Mouse (Mus musculus): ENCODE results near the gene Cxcr2. TPM values are rescaled to one million over a fixed set of nuclear protein-coding genes. Genes with fewer than 3 reads are reported as not detected.

Cxcr2 gene
- not detected in 2 replicates for polyA plus RNA-seq (2012; ENCODE audit: insufficient read depth, insufficient read length, missing spikeins)

- Histone ChIP-seq H3K27ac (replicated peaks; ENCODE audit: low read depth, low read length) (no peak within 1 kb of the TSS), H3K4me3 (ENCODE audit: insufficient read depth, low read depth, low read length) (no peak within 1 kb of the TSS), H3K4me1 (ENCODE audit: control insufficient read depth, insufficient read depth, insufficient read length, low read length) (no peaks in the 10 kb centered on the region)
These were observed at the start of gene Cxcr2 for GRCm38 (mm10) chr1:74153461-74154184. Gene Cxcr2, plus strand, starts transcription at chr1:74153989.

- Histone ChIP-seq H3K27ac (replicated peaks; ENCODE audit: low read depth, low read length) (peak overlapping the region; percentile 93), H3K4me3 (ENCODE audit: insufficient read depth, low read depth, low read length) (peak overlapping the region; percentile 54), H3K4me1 (ENCODE audit: control insufficient read depth, insufficient read depth, insufficient read length, low read length) (peaks cover 15% of the 10 kb centered on the region)
These were observed 48.1 kb upstream of the Cxcr2 start for GRCm38 (mm10) chr1:74105660-74106059.

DNA sequence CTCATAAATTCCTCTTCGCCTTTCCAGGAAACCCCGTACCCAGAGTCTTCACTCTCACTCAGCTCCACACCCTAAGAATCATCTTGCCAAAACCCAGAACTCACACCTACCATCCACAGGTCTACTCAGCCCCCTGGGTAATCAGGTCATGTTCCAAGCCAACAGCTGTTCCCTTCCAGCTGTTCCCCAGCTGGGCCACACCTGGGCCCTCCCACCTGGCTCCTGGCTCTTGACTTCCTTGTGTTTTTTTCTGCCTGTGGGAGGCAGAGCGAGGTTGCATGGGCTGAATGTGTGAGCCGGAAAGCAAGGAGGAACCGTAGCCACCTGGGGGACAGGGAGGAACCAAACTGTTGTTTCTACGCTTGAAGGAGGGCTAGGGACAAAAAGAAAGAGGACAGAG lies 47.6 kb upstream of the Cxcr2 start:
- Histone ChIP-seq H3K27ac (replicated peaks; ENCODE audit: low read depth, low read length) (peak overlapping the region; percentile 93), H3K4me3 (ENCODE audit: insufficient read depth, low read depth, low read length) (peak overlapping the region; percentile 54), H3K4me1 (ENCODE audit: control insufficient read depth, insufficient read depth, insufficient read length, low read length) (peaks cover 15% of the 10 kb centered on the region)

GRCm38 (mm10) chr1:74107931-74108618 lies 45.7 kb upstream of the Cxcr2 start:
- peak overlapping the region; percentile 59 for H3K4me3 ChIP-seq (ENCODE audit: insufficient read depth, low read depth, low read length)
- H3K4me1 ChIP-seq (ENCODE audit: control insufficient read depth, insufficient read depth, insufficient read length, low read length), result peaks cover 21% of the 10 kb centered on the region
- H3K27ac ChIP-seq (replicated peaks; ENCODE audit: low read depth, low read length), result peak overlapping the region; percentile 97

- H3K4me1 ChIP-seq (ENCODE audit: control insufficient read depth, insufficient read depth, insufficient read length, low read length), result peaks cover 25% of the 10 kb centered on the region
- H3K4me3 ChIP-seq (ENCODE audit: insufficient read depth, low read depth, low read length), result no peak overlapping the region
- H3K27ac ChIP-seq (replicated peaks; ENCODE audit: low read depth, low read length), result peak overlapping the region; percentile 93
These were observed 44.1 kb upstream of the Cxcr2 start for GRCm38 (mm10) chr1:74109670-74110069.

DNA sequence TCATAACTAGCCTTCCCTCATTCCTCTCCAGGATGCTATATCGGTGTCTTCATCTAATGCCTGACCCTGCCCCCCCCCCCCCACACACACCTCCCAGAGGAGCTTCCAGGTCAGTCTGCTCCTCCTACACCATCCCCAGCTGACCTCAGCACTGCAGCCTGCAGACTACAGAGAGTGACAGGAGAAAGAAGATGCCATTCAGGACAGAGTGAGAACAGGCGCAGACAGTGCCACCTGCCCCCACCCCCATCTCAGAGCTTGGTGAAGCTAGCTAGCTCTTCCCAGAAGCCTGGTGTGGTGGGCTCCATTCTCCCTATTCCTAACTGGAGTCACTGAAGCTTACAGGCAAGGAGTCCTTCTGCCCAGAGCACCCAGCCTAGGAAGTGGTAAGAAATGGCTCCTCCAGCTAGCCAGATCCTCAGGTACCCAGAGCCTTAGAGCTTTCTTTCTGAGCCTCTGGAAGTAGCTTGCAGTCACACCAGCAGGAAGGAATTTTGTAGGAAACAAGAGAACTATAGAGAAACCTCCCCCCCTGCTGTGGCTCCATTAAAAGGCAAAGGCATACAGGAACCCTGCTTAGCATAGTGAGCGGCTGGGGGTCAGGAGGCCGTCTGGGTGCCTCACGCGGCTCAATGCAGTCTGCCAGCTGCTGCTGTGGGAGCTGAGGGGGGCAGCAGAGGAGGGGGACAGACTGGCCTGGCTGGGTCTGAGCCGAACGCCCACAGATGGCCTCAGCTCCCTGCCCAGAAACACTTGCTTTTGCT lies 42.7 kb upstream of the Cxcr2 start:
- Histone ChIP-seq H3K27ac (replicated peaks; ENCODE audit: low read depth, low read length) (peak overlapping the region; percentile 93), H3K4me1 (ENCODE audit: control insufficient read depth, insufficient read depth, insufficient read length, low read length) (peaks cover 25% of the 10 kb centered on the region), H3K4me3 (ENCODE audit: insufficient read depth, low read depth, low read length) (no peak overlapping the region)

DNA sequence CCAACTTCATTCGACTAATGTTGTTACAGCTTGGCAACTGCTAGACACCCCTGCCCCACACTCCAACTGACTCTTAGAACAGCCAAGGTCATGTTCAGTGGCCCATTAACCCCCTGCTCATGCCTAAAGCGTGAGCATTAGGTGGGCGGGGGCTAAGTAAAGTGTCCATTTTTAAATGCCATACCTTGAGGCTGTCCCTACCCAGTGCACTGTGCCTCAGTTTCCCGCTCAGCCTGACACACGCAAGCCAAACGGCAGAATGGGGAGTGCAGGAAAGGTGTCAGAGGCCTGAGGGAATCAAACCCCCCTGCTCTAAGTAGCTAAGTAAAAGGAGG lies 42.1 kb upstream of the Cxcr2 start:
- H3K27ac ChIP-seq (replicated peaks; ENCODE audit: low read depth, low read length), result peak overlapping the region; percentile 90
- H3K4me1 ChIP-seq (ENCODE audit: control insufficient read depth, insufficient read depth, insufficient read length, low read length), result peaks cover 25% of the 10 kb centered on the region
- no peak overlapping the region for H3K4me3 ChIP-seq (ENCODE audit: insufficient read depth, low read depth, low read length)

GRCm38 (mm10) chr1:74113071-74113470 lies 40.7 kb upstream of the Cxcr2 start:
- Histone ChIP-seq H3K4me1 (ENCODE audit: control insufficient read depth, insufficient read depth, insufficient read length, low read length) (peaks cover 32% of the 10 kb centered on the region), H3K27ac (replicated peaks; ENCODE audit: low read depth, low read length) (peak overlapping the region; percentile 60), H3K4me3 (ENCODE audit: insufficient read depth, low read depth, low read length) (no peak overlapping the region)

DNA sequence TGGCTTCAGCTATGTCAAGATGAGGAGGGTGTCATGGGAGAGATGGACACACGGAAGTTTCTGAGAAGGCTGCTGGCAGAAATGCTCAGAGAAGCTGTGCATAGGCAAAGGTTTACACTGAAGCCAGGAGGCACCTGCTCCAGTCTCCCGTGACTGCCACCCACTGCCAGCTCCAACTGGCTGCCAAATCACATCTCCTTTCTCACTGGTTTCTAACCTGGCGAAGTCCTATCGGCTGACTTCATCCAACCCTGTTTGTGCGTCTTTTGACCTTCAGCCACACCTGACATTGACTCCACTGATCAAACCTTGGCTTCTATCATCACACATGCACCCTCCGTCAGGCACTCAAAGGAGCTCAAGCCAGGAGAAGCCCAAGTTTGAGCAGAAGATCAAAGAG lies 35.9 kb upstream of the Cxcr2 start:
- peaks cover 23% of the 10 kb centered on the region for H3K4me1 ChIP-seq (ENCODE audit: control insufficient read depth, insufficient read depth, insufficient read length, low read length)
- no peak overlapping the region; the same call in 1 of the 2 replicates for H3K27ac ChIP-seq (replicated peaks; ENCODE audit: low read depth, low read length)
- no peak overlapping the region for H3K4me3 ChIP-seq (ENCODE audit: insufficient read depth, low read depth, low read length)

DNA sequence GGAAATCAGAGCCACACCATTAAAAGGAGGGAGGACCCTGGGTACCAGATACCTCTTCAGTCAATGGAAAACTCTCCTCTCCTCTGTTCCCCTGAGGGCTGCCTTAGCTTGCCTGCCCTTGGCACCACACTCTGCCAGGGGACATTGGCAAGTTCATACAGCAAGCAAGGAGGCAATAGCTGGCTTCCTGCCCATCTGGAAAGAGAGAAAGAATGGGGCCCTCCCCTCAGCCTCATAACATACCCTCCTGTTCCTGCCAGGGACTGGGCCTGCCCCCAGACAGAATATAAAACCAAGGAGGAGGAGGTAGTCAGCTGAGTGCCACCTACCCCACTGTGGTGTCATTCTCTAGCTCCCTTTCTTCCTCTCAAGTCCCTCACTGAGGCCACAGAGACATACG lies 34.7 kb upstream of the Cxcr2 start:
- Histone ChIP-seq H3K4me3 (ENCODE audit: insufficient read depth, low read depth, low read length) (no peak overlapping the region), H3K4me1 (ENCODE audit: control insufficient read depth, insufficient read depth, insufficient read length, low read length) (peaks cover 14% of the 10 kb centered on the region), H3K27ac (replicated peaks; ENCODE audit: low read depth, low read length) (peak overlapping the region; percentile 69)

- Histone ChIP-seq H3K27ac (replicated peaks; ENCODE audit: low read depth, low read length) (no peak overlapping the region), H3K4me3 (ENCODE audit: insufficient read depth, low read depth, low read length) (no peak overlapping the region), H3K4me1 (ENCODE audit: control insufficient read depth, insufficient read depth, insufficient read length, low read length) (peaks cover 14% of the 10 kb centered on the region)
These were observed 32.7 kb upstream of the Cxcr2 start for GRCm38 (mm10) chr1:74121138-74121537.

DNA sequence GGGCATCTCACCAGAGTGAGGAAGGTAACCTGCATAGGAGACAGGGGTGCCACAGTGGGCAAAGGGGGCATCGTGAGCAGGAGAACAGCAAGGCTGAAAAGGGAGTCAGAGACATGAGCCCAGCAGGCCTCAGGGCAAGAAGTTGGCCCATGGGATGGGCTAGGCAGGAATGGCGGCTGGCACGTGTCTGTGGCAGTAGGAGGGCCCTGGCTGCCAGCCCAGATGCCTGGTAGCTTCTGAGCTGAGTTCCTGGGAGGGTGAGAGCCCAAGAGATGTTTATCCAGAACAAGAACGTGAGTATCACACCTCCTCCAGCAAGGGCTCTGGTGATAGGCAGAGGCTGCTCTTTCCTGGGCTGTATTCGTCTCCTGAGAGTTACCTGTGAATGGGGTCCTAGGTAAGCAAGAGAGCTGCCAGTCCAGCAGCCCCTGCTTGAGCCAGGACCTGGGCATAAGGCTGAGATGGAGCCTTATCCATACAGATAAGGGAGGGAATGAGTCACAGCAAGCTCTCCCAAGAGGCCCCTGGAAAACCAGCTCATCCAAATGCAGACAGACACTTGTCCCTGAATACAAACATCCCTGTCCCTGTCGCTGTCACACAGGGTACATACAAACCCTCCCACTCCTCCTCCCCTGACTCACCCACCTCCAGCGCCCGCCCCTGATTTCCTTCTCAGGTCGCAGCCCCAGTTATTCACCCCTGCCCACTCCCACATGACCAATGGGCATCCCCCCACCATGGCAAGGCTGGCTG lies 31.8 kb upstream of the Cxcr2 start:
- H3K27ac ChIP-seq (replicated peaks; ENCODE audit: low read depth, low read length), result peak overlapping the region; percentile 75
- H3K4me3 ChIP-seq (ENCODE audit: insufficient read depth, low read depth, low read length), result no peak overlapping the region
- H3K4me1 ChIP-seq (ENCODE audit: control insufficient read depth, insufficient read depth, insufficient read length, low read length), result peaks cover 14% of the 10 kb centered on the region

- H3K4me3 ChIP-seq (ENCODE audit: insufficient read depth, low read depth, low read length), result peak overlapping the region; percentile 60
These were observed 30.6 kb upstream of the Cxcr2 start for GRCm38 (mm10) chr1:74123215-74123614.

GRCm38 (mm10) chr1:74124021-74124981 lies 29.5 kb upstream of the Cxcr2 start, which contains the start of gene Tns1:
Gene Tns1, minus strand, starts transcription at chr1:74124449.
- H3K4me1 ChIP-seq (ENCODE audit: control insufficient read depth, insufficient read depth, insufficient read length, low read length), result peaks cover 4% of the 10 kb centered on the region
- H3K27ac ChIP-seq (replicated peaks; ENCODE audit: low read depth, low read length), result peak within 1 kb of the TSS; percentile 38
- H3K4me3 ChIP-seq (ENCODE audit: insufficient read depth, low read depth, low read length), result peak within 1 kb of the TSS; percentile 60

More at GRCm38 (mm10) chr1:74123215-74123614, 30.6 kb upstream of the Cxcr2 start:
- no peak overlapping the region for H3K27ac ChIP-seq (replicated peaks; ENCODE audit: low read depth, low read length)
- peaks cover 6% of the 10 kb centered on the region for H3K4me1 ChIP-seq (ENCODE audit: control insufficient read depth, insufficient read depth, insufficient read length, low read length)
